Mouse (Mus musculus): ENCODE measurements around the gene Gen1. TPM values are rescaled to one million over a fixed set of nuclear protein-coding genes. Genes with fewer than 3 reads are reported as not detected.
A peak's percentile ranks its signal among the peaks of the same experiment; 100 is the strongest.

Gen1 gene
- polyA plus RNA-seq (2014; fragmentation: Nextera tagmentation; extraction: Ambion mirVana), result 17.7 and 19.2 TPM in 2 replicates

DNA sequence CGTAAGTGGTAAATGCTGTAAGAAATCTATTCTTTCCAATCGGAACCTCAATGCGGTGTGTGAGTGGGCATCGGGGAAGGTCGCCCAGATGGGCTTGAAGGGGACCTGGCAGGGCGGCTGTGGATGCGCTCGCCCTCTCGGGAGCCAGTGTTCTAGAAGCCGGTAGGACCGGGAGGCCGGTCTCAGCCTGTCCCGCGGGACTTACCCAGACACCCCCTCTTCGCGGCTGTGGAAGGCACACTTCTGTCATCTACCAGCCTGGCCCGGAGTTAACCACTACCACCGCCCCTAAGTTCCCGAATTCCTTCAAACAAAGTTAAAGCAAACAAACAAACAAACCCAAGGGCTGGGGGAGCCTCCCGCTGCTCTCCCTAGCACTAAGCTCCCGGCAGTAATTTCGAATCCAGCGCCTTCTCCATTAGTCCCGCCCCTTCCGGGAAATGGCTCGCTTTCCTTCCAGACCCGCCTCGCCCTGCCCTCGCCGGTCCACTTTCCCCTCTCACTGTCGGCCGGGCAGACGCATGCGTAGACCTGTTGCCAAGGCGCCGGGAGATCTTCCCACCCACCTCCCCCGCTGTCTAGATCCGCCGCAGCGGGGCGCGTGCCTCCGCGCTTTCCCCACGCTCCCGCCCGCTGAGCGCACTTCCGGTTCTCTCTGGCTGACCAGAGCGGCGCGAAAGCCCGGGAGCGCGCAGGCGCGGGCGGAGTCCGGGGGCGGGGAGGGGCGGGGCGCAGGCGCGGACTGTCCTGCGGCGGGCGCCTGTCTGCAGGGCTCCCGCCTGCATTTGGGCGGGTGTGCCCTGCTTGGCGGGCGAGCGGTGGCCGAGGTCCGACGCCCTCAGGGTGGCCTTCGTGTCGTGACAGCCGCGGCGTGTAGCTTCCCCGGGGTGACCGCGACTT is at the start of gene Gen1, which contains the start of gene Smc6:
Gene Gen1, minus strand, starts transcription at position 420 of the 900 bp plus-strand sequence.
Gene Smc6, plus strand, starts transcription at position 505 of the 900 bp plus-strand sequence.
- Histone ChIP-seq H3K9me3 (ENCODE audit: control insufficient read depth, low read length) (no peaks in the 10 kb centered on the region), H3K4me1 (replicated peaks; ENCODE audit: control insufficient read depth, insufficient read depth, low read length) (peaks cover 2% of the 10 kb centered on the region; the same call in 1 of the 2 replicates), H3K27me3 (ENCODE audit: control insufficient read depth, insufficient read depth, low read length) (no peaks in the 10 kb centered on the region), H3K27ac (ENCODE audit: low read depth, low read length) (peak within 1 kb of the TSS; percentile 81), H3K9ac (ENCODE audit: low read length) (peak within 1 kb of the TSS; percentile 95), H3K4me3 (ENCODE audit: low read depth, low read length) (peak within 1 kb of the TSS; percentile 87), H3K36me3 (ENCODE audit: control insufficient read depth, insufficient read depth, low read length) (no peaks in the 10 kb centered on the region), H3K4me2 (ENCODE audit: low read depth, low read length, severe bottlenecking) (peak within 1 kb of the TSS; percentile 53)
- DNase-seq (ENCODE audit: low spot score) (peak; percentile 98), ATAC-seq (replicated peaks; ENCODE audit: low FRiP score) (peak; percentile 98)
- WGBS, result under 1% methylated on average over 80 of the region's 83 CpGs

DNA sequence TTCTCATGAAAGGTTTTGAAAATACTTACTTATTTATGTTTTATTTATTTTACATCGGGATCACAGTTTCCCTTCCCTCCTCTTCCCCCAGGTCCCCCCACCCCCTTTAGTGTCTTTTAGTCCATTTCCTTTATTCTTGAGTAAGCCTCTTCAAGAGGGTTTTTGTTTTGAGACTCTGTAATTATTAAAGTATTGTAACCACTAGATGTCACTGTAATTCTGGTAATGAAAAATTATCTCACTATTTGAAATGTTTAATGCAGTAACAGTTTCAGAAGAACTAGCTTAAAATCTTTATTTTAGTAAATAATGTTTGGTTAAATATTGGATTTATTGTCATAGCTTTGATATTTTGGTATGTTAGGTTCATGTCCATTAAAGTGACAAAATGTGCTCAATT is 48.2 kb upstream of the Gen1 start:
- no peak for DNase-seq (ENCODE audit: low spot score)
- Histone ChIP-seq H3K4me3 (ENCODE audit: low read depth, low read length) (no peak overlapping the region), H3K4me2 (ENCODE audit: low read depth, low read length, severe bottlenecking) (no peak overlapping the region), H3K9me3 (ENCODE audit: control insufficient read depth, low read length) (no peaks in the 10 kb centered on the region), H3K4me1 (replicated peaks; ENCODE audit: control insufficient read depth, insufficient read depth, low read length) (no peaks in the 10 kb centered on the region), H3K36me3 (ENCODE audit: control insufficient read depth, insufficient read depth, low read length) (peaks cover 3% of the 10 kb centered on the region; the same call in 1 of the 2 replicates), H3K27me3 (ENCODE audit: control insufficient read depth, insufficient read depth, low read length) (no peaks in the 10 kb centered on the region), H3K9ac (ENCODE audit: low read length) (no peak overlapping the region), H3K27ac (ENCODE audit: low read depth, low read length) (no peak overlapping the region)
- WGBS, result 97% methylated on average over 1 of the region's 1 CpGs
- no peak for ATAC-seq (replicated peaks; ENCODE audit: low FRiP score)

DNA sequence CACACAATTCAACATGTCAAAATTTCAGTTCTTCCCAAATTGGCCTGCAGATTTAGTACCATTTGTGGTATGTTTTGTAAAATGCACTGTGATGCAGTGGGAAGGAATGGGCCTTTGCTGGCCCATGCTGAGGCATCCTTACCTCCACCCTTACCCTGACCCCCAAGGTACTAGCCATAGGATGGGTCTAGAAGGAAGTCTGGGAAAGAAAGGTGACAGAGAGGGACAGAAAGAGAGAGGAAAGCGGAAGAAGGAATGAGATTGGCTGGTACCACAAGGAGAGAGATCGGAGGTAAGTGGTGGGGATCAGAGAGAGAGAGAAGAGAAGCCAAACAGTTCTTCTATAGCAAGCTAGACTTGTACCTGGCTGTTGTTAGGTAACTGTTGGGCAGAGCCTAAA is 45.5 kb upstream of the Gen1 start:
- WGBS, result 98% methylated on average over 2 of the region's 2 CpGs
- Histone ChIP-seq H3K9me3 (ENCODE audit: control insufficient read depth, low read length) (no peaks in the 10 kb centered on the region), H3K36me3 (ENCODE audit: control insufficient read depth, insufficient read depth, low read length) (peaks cover 3% of the 10 kb centered on the region; the same call in 1 of the 2 replicates), H3K4me3 (ENCODE audit: low read depth, low read length) (no peak overlapping the region), H3K4me1 (replicated peaks; ENCODE audit: control insufficient read depth, insufficient read depth, low read length) (no peaks in the 10 kb centered on the region), H3K4me2 (ENCODE audit: low read depth, low read length, severe bottlenecking) (no peak overlapping the region), H3K9ac (ENCODE audit: low read length) (no peak overlapping the region), H3K27me3 (ENCODE audit: control insufficient read depth, insufficient read depth, low read length) (no peaks in the 10 kb centered on the region), H3K27ac (ENCODE audit: low read depth, low read length) (no peak overlapping the region)
- DNase-seq (ENCODE audit: low spot score) (no peak), ATAC-seq (replicated peaks; ENCODE audit: low FRiP score) (no peak)

DNA sequence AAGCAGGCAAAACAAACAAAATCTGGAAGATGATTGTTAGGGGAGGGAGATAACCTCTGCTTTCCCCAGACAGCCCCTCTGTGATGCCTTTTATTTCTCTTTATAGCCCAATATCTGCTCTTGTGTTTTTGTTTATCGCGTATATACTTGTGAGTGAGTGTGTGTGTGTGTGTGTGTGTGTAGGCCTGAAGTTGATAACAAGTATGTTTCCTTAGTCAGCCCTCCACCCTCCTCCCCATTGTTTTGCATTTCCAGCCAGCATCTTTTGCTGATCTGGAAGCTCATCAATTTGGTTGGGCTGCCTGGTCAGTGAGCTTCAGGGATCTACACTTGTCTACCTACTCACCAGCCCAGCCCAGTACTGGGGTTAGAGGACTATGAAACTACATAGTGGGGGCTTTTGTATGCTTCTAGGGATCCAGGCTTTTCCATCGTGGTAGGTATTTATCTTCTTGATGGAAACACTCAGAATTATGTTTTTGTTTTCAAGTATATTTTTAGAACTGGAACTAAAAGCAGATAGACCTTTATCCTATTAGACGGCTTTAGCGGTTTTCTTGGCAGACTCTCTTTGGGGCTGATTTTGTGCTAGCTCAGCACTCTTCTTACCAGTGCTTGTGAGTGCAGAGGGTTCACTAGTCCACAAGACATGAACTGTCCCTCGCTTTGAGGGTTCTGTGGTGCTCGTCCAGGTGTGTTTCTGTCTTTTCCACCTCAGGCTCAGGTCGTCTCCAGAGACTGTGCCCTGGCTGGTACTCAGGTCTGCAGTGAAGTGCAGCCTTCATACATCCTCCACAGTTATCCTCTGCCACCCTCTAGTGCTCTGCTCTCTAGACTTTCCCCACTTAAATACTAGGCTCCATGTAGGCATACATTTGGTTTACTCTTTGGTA is 41.4 kb upstream of the Gen1 start:
- H3K27me3 ChIP-seq (ENCODE audit: control insufficient read depth, insufficient read depth, low read length), result no peaks in the 10 kb centered on the region
- H3K9me3 ChIP-seq (ENCODE audit: control insufficient read depth, low read length), result no peaks in the 10 kb centered on the region
- H3K4me2 ChIP-seq (ENCODE audit: low read depth, low read length, severe bottlenecking), result no peak overlapping the region
- H3K4me1 ChIP-seq (replicated peaks; ENCODE audit: control insufficient read depth, insufficient read depth, low read length), result no peaks in the 10 kb centered on the region
- peaks cover 6% of the 10 kb centered on the region; the same call in 1 of the 2 replicates for H3K36me3 ChIP-seq (ENCODE audit: control insufficient read depth, insufficient read depth, low read length)
- DNase-seq (ENCODE audit: low spot score), result no peak
- no peak overlapping the region for H3K4me3 ChIP-seq (ENCODE audit: low read depth, low read length)
- no peak overlapping the region for H3K9ac ChIP-seq (ENCODE audit: low read length)
- 92% methylated on average over 8 of the region's 8 CpGs for WGBS
- no peak for ATAC-seq (replicated peaks; ENCODE audit: low FRiP score)
- H3K27ac ChIP-seq (ENCODE audit: low read depth, low read length), result no peak overlapping the region

DNA sequence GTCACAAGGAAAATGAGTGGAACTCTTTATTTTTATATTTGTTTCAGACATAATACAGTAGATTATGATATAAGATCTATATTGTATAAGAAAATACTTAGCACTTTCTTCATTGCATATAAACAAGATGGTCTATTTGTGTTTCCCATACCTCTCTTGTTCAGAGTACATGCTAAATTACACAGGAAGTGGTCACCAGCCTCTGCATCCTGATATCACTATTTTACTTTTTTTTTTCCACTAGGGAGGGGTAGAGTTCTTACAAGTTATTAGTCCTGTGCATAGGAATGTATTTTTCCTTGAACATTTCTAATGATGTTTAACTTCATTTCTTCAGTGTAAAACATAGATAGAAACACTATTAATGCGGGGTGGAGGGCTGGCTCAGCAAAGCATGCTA is 35.3 kb upstream of the Gen1 start:
- peaks cover 11% of the 10 kb centered on the region; the same call in 1 of the 2 replicates for H3K36me3 ChIP-seq (ENCODE audit: control insufficient read depth, insufficient read depth, low read length)
- no peak overlapping the region for H3K27ac ChIP-seq (ENCODE audit: low read depth, low read length)
- ATAC-seq (replicated peaks; ENCODE audit: low FRiP score) (no peak), DNase-seq (ENCODE audit: low spot score) (no peak)
- no peak overlapping the region for H3K9ac ChIP-seq (ENCODE audit: low read length)
- H3K4me3 ChIP-seq (ENCODE audit: low read depth, low read length), result no peak overlapping the region
- H3K9me3 ChIP-seq (ENCODE audit: control insufficient read depth, low read length), result no peaks in the 10 kb centered on the region
- no peaks in the 10 kb centered on the region for H3K27me3 ChIP-seq (ENCODE audit: control insufficient read depth, insufficient read depth, low read length)
- no peak overlapping the region for H3K4me2 ChIP-seq (ENCODE audit: low read depth, low read length, severe bottlenecking)
- no peaks in the 10 kb centered on the region for H3K4me1 ChIP-seq (replicated peaks; ENCODE audit: control insufficient read depth, insufficient read depth, low read length)
- WGBS, result 100% methylated on average over 1 of the region's 1 CpGs

GRCm38 (mm10) chr12:11286382-11286781 is 20.8 kb upstream of the Gen1 start:
- H3K27me3 ChIP-seq (ENCODE audit: control insufficient read depth, insufficient read depth, low read length), result no peaks in the 10 kb centered on the region
- H3K4me1 ChIP-seq (replicated peaks; ENCODE audit: control insufficient read depth, insufficient read depth, low read length), result no peaks in the 10 kb centered on the region
- no peak overlapping the region for H3K9ac ChIP-seq (ENCODE audit: low read length)
- H3K27ac ChIP-seq (ENCODE audit: low read depth, low read length), result no peak overlapping the region
- no peak overlapping the region for H3K4me3 ChIP-seq (ENCODE audit: low read depth, low read length)
- H3K4me2 ChIP-seq (ENCODE audit: low read depth, low read length, severe bottlenecking), result no peak overlapping the region
- ATAC-seq (replicated peaks; ENCODE audit: low FRiP score) (no peak), DNase-seq (ENCODE audit: low spot score) (no peak)
- H3K9me3 ChIP-seq (ENCODE audit: control insufficient read depth, low read length), result no peaks in the 10 kb centered on the region
- 93% methylated on average over 2 of the region's 2 CpGs for WGBS
- peaks cover 3% of the 10 kb centered on the region for H3K36me3 ChIP-seq (ENCODE audit: control insufficient read depth, insufficient read depth, low read length)

GRCm38 (mm10) chr12:11281584-11281983 is 16.0 kb upstream of the Gen1 start:
- ATAC-seq (replicated peaks; ENCODE audit: low FRiP score) (no peak), DNase-seq (ENCODE audit: low spot score) (no peak)
- Histone ChIP-seq H3K27me3 (ENCODE audit: control insufficient read depth, insufficient read depth, low read length) (no peaks in the 10 kb centered on the region), H3K9ac (ENCODE audit: low read length) (no peak overlapping the region), H3K4me2 (ENCODE audit: low read depth, low read length, severe bottlenecking) (no peak overlapping the region), H3K9me3 (ENCODE audit: control insufficient read depth, low read length) (no peaks in the 10 kb centered on the region), H3K4me3 (ENCODE audit: low read depth, low read length) (no peak overlapping the region), H3K4me1 (replicated peaks; ENCODE audit: control insufficient read depth, insufficient read depth, low read length) (no peaks in the 10 kb centered on the region), H3K36me3 (ENCODE audit: control insufficient read depth, insufficient read depth, low read length) (peaks cover 7% of the 10 kb centered on the region), H3K27ac (ENCODE audit: low read depth, low read length) (no peak overlapping the region)
- 91% methylated on average over 2 of the region's 2 CpGs for WGBS

- no peak for DNase-seq (ENCODE audit: low spot score)
- no peak for ATAC-seq (replicated peaks; ENCODE audit: low FRiP score)
- 93% methylated on average over 3 of the region's 3 CpGs for WGBS
- H3K4me2 ChIP-seq (ENCODE audit: low read depth, low read length, severe bottlenecking), result no peak overlapping the region
- H3K4me3 ChIP-seq (ENCODE audit: low read depth, low read length), result no peak overlapping the region
- H3K9ac ChIP-seq (ENCODE audit: low read length), result no peak overlapping the region
- H3K4me1 ChIP-seq (replicated peaks; ENCODE audit: control insufficient read depth, insufficient read depth, low read length), result no peaks in the 10 kb centered on the region
- no peaks in the 10 kb centered on the region for H3K9me3 ChIP-seq (ENCODE audit: control insufficient read depth, low read length)
- no peak overlapping the region for H3K27ac ChIP-seq (ENCODE audit: low read depth, low read length)
- H3K36me3 ChIP-seq (ENCODE audit: control insufficient read depth, insufficient read depth, low read length), result peaks cover 4% of the 10 kb centered on the region; the same call in 1 of the 2 replicates
- no peaks in the 10 kb centered on the region for H3K27me3 ChIP-seq (ENCODE audit: control insufficient read depth, insufficient read depth, low read length)
These were observed 14.3 kb upstream of the Gen1 start for GRCm38 (mm10) chr12:11279886-11280285.

All from forebrain, embryonic 11.5 days (tissue).